Mouse (Mus musculus) lung, adult 2 months (tissue): ENCODE results near the gene Ncoa5.

Experiments used
- CTCF ChIP-seq: fragments of 200-500 bp; IDR thresholded peaks from 2 replicates; pipeline ENCODE4 v1.5.1; 2011; ENCODE audit warnings: mild to moderate bottlenecking, low read length, control low read depth; ENCODE audit not compliant: insufficient read depth
- POLR2A ChIP-seq: fragments of 200-500 bp; IDR thresholded peaks from 2 replicates; pipeline ENCODE4 v1.6.1; 2011; ENCODE audit warnings: low read depth, mild to moderate bottlenecking, control low read depth, low read length, borderline replicate concordance; ENCODE audit errors: extremely low read depth

DNA sequence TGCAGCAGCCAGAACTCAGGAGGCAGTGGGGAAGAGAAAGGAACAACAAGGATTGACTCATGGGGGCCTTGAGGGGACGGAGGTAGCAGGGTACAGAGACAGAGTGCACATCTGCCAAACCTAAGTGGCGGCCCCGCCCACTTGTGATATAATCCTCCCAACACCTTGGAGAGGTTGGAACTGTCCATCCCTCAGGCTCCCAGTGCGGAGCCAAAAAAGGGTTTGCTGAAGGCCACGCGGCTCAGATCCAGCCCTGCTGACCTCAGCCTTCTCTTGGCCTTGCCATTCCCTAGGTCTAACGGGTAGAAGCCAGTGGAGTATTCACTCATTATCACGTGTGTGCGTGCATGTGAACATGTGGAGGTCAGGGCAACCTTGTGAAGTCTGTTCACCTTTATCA, 46.0 kb upstream of the Ncoa5 start:
- TF ChIP-seq CTCF: no peak
- TF ChIP-seq POLR2A: no peak
